Mouse (Mus musculus) stomach, postnatal 0 days (tissue): ENCODE results near the gene Naa80. TPM values are rescaled to one million over a fixed set of nuclear protein-coding genes. Genes with fewer than 3 reads are reported as not detected.
"Not testable (repeated sequence)": the region's sequence is repeated elsewhere in the genome, so short reads cannot be mapped to it uniquely, and the experiment has no call there.

ENCODE experiments used
- ATAC-seq: fragments of 200-750 bp; cut with Nextera tagmentation; 2 replicates; pipeline ENCODE4 v1.8.0; 2017; ENCODE audit not compliant: low FRiP score, low TSS enrichment
- DNase-seq: peaks from one replicate; pipeline ENCODE4 v3.0.0-alpha.2; 2016; ENCODE audit warnings: low spot score
- H3K27ac ChIP-seq: fragments of 300-500 bp; sonication (generic); replicated peaks from 2 replicates; pipeline ENCODE4 v1.5.1; 2014; ENCODE audit warnings: mild to moderate bottlenecking, control low read depth
- H3K27me3 ChIP-seq: fragments of 300-500 bp; sonication (generic); 2 replicates; pipeline ENCODE4 v1.6.1; 2014; ENCODE audit warnings: low read length; ENCODE audit not compliant: control insufficient read depth, insufficient read depth
- H3K36me3 ChIP-seq: fragments of 300-500 bp; sonication (generic); 2 replicates; pipeline ENCODE4 v1.6.1; 2014; ENCODE audit warnings: low read length, mixed read lengths; ENCODE audit not compliant: control insufficient read depth, insufficient read depth
- H3K4me1 ChIP-seq: fragments of 300-500 bp; sonication (generic); replicated peaks from 2 replicates; pipeline ENCODE4 v1.6.1; 2014; ENCODE audit warnings: antibody characterized with exemption; ENCODE audit not compliant: control insufficient read depth, insufficient read depth
- H3K4me2 ChIP-seq: fragments of 300-500 bp; sonication (generic); replicated peaks from 2 replicates; pipeline ENCODE4 v1.6.1; 2014; ENCODE audit warnings: low read depth, mild to moderate bottlenecking, control low read depth, moderate library complexity
- H3K4me3 ChIP-seq: fragments of 300-500 bp; sonication (generic); 2 replicates; pipeline ENCODE4 v1.5.1; 2014; ENCODE audit warnings: low read depth, low read length, control low read depth
- H3K9ac ChIP-seq: fragments of 300-500 bp; sonication (generic); 2 replicates; pipeline ENCODE4 v1.6.1; 2014; ENCODE audit warnings: mild to moderate bottlenecking, low read length, control low read depth, mixed read lengths
- H3K9me3 ChIP-seq: fragments of 300-500 bp; sonication (generic); 2 replicates; pipeline ENCODE4 v1.6.1; 2016; ENCODE audit warnings: low read length; ENCODE audit not compliant: control insufficient read depth
- CTCF ChIP-seq: IDR thresholded peaks from 2 replicates; pipeline ENCODE4 v1.5.1; 2016; ENCODE audit warnings: antibody characterized with exemption, low read depth, mild to moderate bottlenecking, moderate library complexity
- EP300 ChIP-seq: optimal IDR thresholded peaks from 2 replicates; pipeline ENCODE3; 2016; ENCODE audit warnings: antibody characterized with exemption
- WGBS: fragments of 180-500 bp; shearing (Covaris S2); extraction: QIAGEN DNeasy Blood & Tissue Kit; methylation state at CpG from one replicate; pipeline ENCODE4 v1.1.7; 2014; 5-methylcytosine and 5-hydroxymethylcytosine counted together
- polyA plus RNA-seq: library from polyadenylated mRNA; unstranded; fragments of >200 nt; fragmentation: Nextera tagmentation; extraction: Ambion mirVana; gene quantifications from 2 replicates; pipeline ENCODE4 v1.2.1, GENCODE M21; 2015

Naa80 gene
- polyA plus RNA-seq, 1 experiment from 2014 or later: 13.3 TPM

GRCm38 (mm10) chr9:107555031-107555457 lies 23.6 kb upstream of the Naa80 start:
- H3K36me3 ChIP-seq: peaks cover 25% of the 10 kb centered on the region
- peaks cover 22% of the 10 kb centered on the region for H3K4me1 ChIP-seq
- WGBS: under 1% methylated on average over 23 of the region's 23 CpGs
- H3K27me3 ChIP-seq: no peaks in the 10 kb centered on the region
- TF ChIP-seq CTCF (no peak; the same call in 1 of the 2 replicates), EP300 (no peak)
- H3K9ac ChIP-seq: peak overlapping the region; percentile 85
- H3K4me3 ChIP-seq: peak overlapping the region; percentile 69
- ATAC-seq (peak; percentile 9), DNase-seq (peak; percentile 72)
- H3K9me3 ChIP-seq: no peaks in the 10 kb centered on the region
- H3K27ac ChIP-seq: peak overlapping the region; percentile 97
- peak overlapping the region; percentile 83 for H3K4me2 ChIP-seq

GRCm38 (mm10) chr9:107555701-107556100 lies 23.0 kb upstream of the Naa80 start:
- Histone ChIP-seq H3K4me1 (peaks cover 21% of the 10 kb centered on the region), H3K27me3 (no peaks in the 10 kb centered on the region), H3K9ac (peak overlapping the region; percentile 85), H3K36me3 (peaks cover 25% of the 10 kb centered on the region), H3K9me3 (no peaks in the 10 kb centered on the region), H3K4me2 (peak overlapping the region; percentile 83), H3K27ac (peak overlapping the region; percentile 97), H3K4me3 (peak overlapping the region; percentile 69)
- DNase-seq (no peak), ATAC-seq (no peak)
- whole genome bisulfite sequencing: 25% methylated on average over 2 of the region's 2 CpGs
- TF ChIP-seq EP300: no peak
- TF ChIP-seq CTCF: no peak

GRCm38 (mm10) chr9:107556346-107556745 lies 22.3 kb upstream of the Naa80 start:
- TF ChIP-seq EP300 (no peak), CTCF (no peak)
- Histone ChIP-seq H3K4me3 (peak overlapping the region; percentile 69), H3K27ac (peak overlapping the region; percentile 97), H3K27me3 (no peaks in the 10 kb centered on the region), H3K4me1 (peaks cover 17% of the 10 kb centered on the region), H3K36me3 (peaks cover 28% of the 10 kb centered on the region), H3K9me3 (no peaks in the 10 kb centered on the region), H3K4me2 (peak overlapping the region; percentile 83), H3K9ac (peak overlapping the region; percentile 31; the same call in 1 of the 2 replicates)
- ATAC-seq (no peak), DNase-seq (no peak)
- WGBS: 56% methylated on average over 3 of the region's 3 CpGs

- no peak for TF ChIP-seq CTCF
- no peak for TF ChIP-seq EP300
- peaks cover 26% of the 10 kb centered on the region for H3K36me3 ChIP-seq
- peak; percentile 94 for ATAC-seq
- peaks cover 6% of the 10 kb centered on the region; the same call in 1 of the 2 replicates for H3K4me1 ChIP-seq
- H3K4me3 ChIP-seq: peak within 1 kb of the TSS; percentile 79
- peak; percentile 96 for DNase-seq
- H3K27me3 ChIP-seq: no peaks in the 10 kb centered on the region
- 1% methylated on average over 46 of the region's 46 CpGs for WGBS
- H3K9me3 ChIP-seq: no peaks in the 10 kb centered on the region
- peak within 1 kb of the TSS; percentile 82 for H3K9ac ChIP-seq
- H3K27ac ChIP-seq: peak within 1 kb of the TSS; percentile 84
- peak within 1 kb of the TSS; percentile 86 for H3K4me2 ChIP-seq
Observed at GRCm38 (mm10) chr9:107563029-107563581, 15.6 kb upstream of the Naa80 start, which contains the start of gene Tusc2. Tusc2 (plus strand) TSS chr9:107563255.

- not testable (repeated sequence) for H3K27me3 ChIP-seq, H3K9ac ChIP-seq, H3K9me3 ChIP-seq, ATAC-seq, H3K4me3 ChIP-seq, H3K4me2 ChIP-seq, DNase-seq
- Histone ChIP-seq H3K4me1 (peaks cover 14% of the 10 kb centered on the region), H3K36me3 (peaks cover 10% of the 10 kb centered on the region), H3K27ac (peak overlapping the region; percentile 71)
- 32% methylated on average over 5 of the region's 5 CpGs for WGBS
- peak; percentile 60 for TF ChIP-seq CTCF
Observed at GRCm38 (mm10) chr9:107565556-107565955, 13.1 kb upstream of the Naa80 start.

- Histone ChIP-seq H3K9me3 (no peaks in the 10 kb centered on the region), H3K4me1 (peaks cover 17% of the 10 kb centered on the region), H3K36me3 (peaks cover 10% of the 10 kb centered on the region), H3K4me2 (no peak overlapping the region), H3K4me3 (no peak overlapping the region), H3K27ac (peak overlapping the region; percentile 86), H3K9ac (no peak overlapping the region), H3K27me3 (no peaks in the 10 kb centered on the region)
- WGBS: 42% methylated on average over 15 of the region's 15 CpGs
- TF ChIP-seq CTCF: peak; percentile 88
- TF ChIP-seq EP300: no peak
- no peak for ATAC-seq
- peak; percentile 90 for DNase-seq
Observed at GRCm38 (mm10) chr9:107566041-107566709, 12.5 kb upstream of the Naa80 start.
